Mouse (Mus musculus): ENCODE measurements around the gene Pde4b. TPM values are rescaled to one million over a fixed set of nuclear protein-coding genes. Genes with fewer than 3 reads are reported as not detected.

Pde4b gene
- polyA plus RNA-seq, 1 experiment from 2014 or later: 44.5 TPM

DNA sequence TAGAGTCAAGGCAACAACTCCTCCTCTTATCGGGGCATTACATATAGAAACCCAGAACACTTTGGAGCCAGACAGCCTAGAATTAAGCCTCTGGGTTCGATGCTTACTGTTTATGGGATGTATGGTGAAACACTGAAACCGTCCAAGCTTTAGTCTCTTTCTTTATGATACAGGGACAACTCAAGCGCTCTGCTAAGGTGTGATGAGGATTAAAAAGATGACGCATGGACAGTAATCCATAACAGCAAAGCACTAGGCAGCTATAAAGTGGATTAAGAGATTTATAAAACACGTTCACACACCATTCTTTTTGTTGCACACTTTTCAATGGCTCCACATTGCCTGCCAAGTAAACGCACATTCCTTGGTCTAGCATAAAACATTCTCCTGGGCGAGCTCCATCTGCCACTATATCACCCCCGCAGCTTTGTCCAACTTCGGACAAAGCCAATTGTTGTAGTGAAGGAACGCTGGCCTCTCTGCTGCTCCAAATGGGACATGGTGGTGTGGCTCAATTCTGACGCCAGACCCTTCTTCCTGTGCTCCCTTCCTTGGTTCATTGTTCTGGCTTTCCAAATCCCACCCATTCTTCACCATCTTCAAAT is 473.4 kb downstream of the Pde4b start:
- H3K9me3 ChIP-seq (ENCODE audit: low read length): no peaks in the 10 kb centered on the region
- no peak overlapping the region for H3K9ac ChIP-seq (replicated peaks; ENCODE audit: low read depth)
- DNase-seq (ENCODE audit: low spot score) (no peak), ATAC-seq (no peak)
- H3K27me3 ChIP-seq (replicated peaks; ENCODE audit: insufficient read depth, low read length): no peaks in the 10 kb centered on the region
- no peak overlapping the region for H3K4me3 ChIP-seq (ENCODE audit: low read depth, low read length)
- H3K4me2 ChIP-seq (replicated peaks; ENCODE audit: low read depth, low read length): no peak overlapping the region
- WGBS: 75% methylated on average over 12 of the region's 12 CpGs
- H3K36me3 ChIP-seq (ENCODE audit: insufficient read depth, low read length): no peaks in the 10 kb centered on the region
- no peaks in the 10 kb centered on the region for H3K4me1 ChIP-seq (ENCODE audit: insufficient read depth, low read depth, low read length)
- no peak overlapping the region for H3K27ac ChIP-seq (ENCODE audit: low read length)
- TF ChIP-seq CTCF (IDR thresholded peaks at IDR 0.05): no peak
- TF ChIP-seq EP300 (IDR thresholded peaks at IDR 0.05): no peak

GRCm38 (mm10) chr4:102563273-102563855 is 476.0 kb downstream of the Pde4b start:
- WGBS: 69% methylated on average over 9 of the region's 9 CpGs
- no peak overlapping the region for H3K4me2 ChIP-seq (replicated peaks; ENCODE audit: low read depth, low read length)
- no peak overlapping the region for H3K9ac ChIP-seq (replicated peaks; ENCODE audit: low read depth)
- no peak overlapping the region for H3K27ac ChIP-seq (ENCODE audit: low read length)
- no peaks in the 10 kb centered on the region for H3K27me3 ChIP-seq (replicated peaks; ENCODE audit: insufficient read depth, low read length)
- no peaks in the 10 kb centered on the region; the same call in 1 of the 2 replicates for H3K4me1 ChIP-seq (ENCODE audit: insufficient read depth, low read depth, low read length)
- no peaks in the 10 kb centered on the region for H3K9me3 ChIP-seq (ENCODE audit: low read length)
- TF ChIP-seq EP300 (IDR thresholded peaks at IDR 0.05) (peak; percentile 68), CTCF (IDR thresholded peaks at IDR 0.05) (no peak)
- H3K4me3 ChIP-seq (ENCODE audit: low read depth, low read length): no peak overlapping the region
- no peaks in the 10 kb centered on the region for H3K36me3 ChIP-seq (ENCODE audit: insufficient read depth, low read length)
- no peak for DNase-seq (ENCODE audit: low spot score)
- peak; percentile 70 for ATAC-seq

GRCm38 (mm10) chr4:102564286-102564685 is 476.9 kb downstream of the Pde4b start:
- H3K4me2 ChIP-seq (replicated peaks; ENCODE audit: low read depth, low read length): no peak overlapping the region
- ATAC-seq (no peak), DNase-seq (ENCODE audit: low spot score) (no peak)
- peaks cover 8% of the 10 kb centered on the region for H3K4me1 ChIP-seq (ENCODE audit: insufficient read depth, low read depth, low read length)
- no peak overlapping the region for H3K27ac ChIP-seq (ENCODE audit: low read length)
- WGBS: 81% methylated on average over 3 of the region's 3 CpGs
- no peak overlapping the region for H3K4me3 ChIP-seq (ENCODE audit: low read depth, low read length)
- H3K36me3 ChIP-seq (ENCODE audit: insufficient read depth, low read length): no peaks in the 10 kb centered on the region
- no peaks in the 10 kb centered on the region for H3K9me3 ChIP-seq (ENCODE audit: low read length)
- H3K9ac ChIP-seq (replicated peaks; ENCODE audit: low read depth): no peak overlapping the region
- no peaks in the 10 kb centered on the region for H3K27me3 ChIP-seq (replicated peaks; ENCODE audit: insufficient read depth, low read length)
- TF ChIP-seq CTCF (IDR thresholded peaks at IDR 0.05) (no peak), EP300 (IDR thresholded peaks at IDR 0.05) (no peak)

DNA sequence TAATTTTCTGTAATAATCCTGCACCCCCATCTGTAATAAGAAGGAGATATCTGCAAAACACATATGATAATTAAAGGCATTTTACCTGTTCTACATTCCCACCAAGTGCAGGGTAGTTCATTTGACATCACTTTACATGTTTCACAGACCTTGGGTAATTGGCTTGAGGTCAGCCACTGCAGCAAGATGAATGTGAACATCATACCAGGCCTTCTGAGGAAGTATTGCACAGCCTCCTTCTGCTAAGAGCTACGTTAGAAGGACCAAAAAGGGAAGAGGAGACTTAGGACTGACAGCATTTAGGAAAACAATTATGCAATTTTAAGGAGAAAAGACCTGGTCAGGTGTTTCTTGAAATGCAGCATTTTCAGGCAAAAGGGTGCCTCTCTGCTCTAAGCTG is 479.1 kb downstream of the Pde4b start:
- 61% methylated on average over 1 of the region's 1 CpGs for WGBS
- H3K9me3 ChIP-seq (ENCODE audit: low read length): no peaks in the 10 kb centered on the region
- no peak overlapping the region for H3K4me2 ChIP-seq (replicated peaks; ENCODE audit: low read depth, low read length)
- no peak overlapping the region for H3K4me3 ChIP-seq (ENCODE audit: low read depth, low read length)
- H3K4me1 ChIP-seq (ENCODE audit: insufficient read depth, low read depth, low read length): peaks cover 10% of the 10 kb centered on the region
- DNase-seq (ENCODE audit: low spot score) (peak; percentile 32), ATAC-seq (no peak)
- no peak overlapping the region for H3K9ac ChIP-seq (replicated peaks; ENCODE audit: low read depth)
- H3K27ac ChIP-seq (ENCODE audit: low read length): no peak overlapping the region
- H3K27me3 ChIP-seq (replicated peaks; ENCODE audit: insufficient read depth, low read length): no peaks in the 10 kb centered on the region
- H3K36me3 ChIP-seq (ENCODE audit: insufficient read depth, low read length): no peaks in the 10 kb centered on the region
- TF ChIP-seq EP300 (IDR thresholded peaks at IDR 0.05): no peak
- no peak for TF ChIP-seq CTCF (IDR thresholded peaks at IDR 0.05)

DNA sequence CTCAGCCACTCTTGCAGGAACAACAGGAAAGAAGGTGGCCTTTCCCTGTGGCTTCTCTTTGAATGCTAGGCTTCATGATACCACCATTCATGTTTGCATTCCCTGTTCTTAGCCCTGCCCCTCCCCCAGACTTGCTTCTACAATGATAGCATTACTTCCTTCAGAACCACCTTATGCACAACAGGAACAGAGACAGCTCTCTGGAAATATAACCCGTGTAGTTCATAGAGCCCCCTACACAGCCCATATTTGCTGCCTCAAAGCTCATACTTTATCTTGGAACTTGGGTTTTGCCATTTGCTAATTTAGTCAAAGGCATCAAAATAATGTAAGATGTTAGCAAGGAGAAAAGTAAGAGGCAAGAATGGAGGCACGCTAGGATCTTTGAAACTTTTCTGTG is 479.8 kb downstream of the Pde4b start:
- DNase-seq (ENCODE audit: low spot score) (no peak), ATAC-seq (no peak)
- TF ChIP-seq CTCF (IDR thresholded peaks at IDR 0.05): no peak
- no peak for TF ChIP-seq EP300 (IDR thresholded peaks at IDR 0.05)
- no peaks in the 10 kb centered on the region for H3K36me3 ChIP-seq (ENCODE audit: insufficient read depth, low read length)
- H3K27ac ChIP-seq (ENCODE audit: low read length): no peak overlapping the region
- WGBS: 53% methylated on average over 2 of the region's 2 CpGs
- no peak overlapping the region for H3K9ac ChIP-seq (replicated peaks; ENCODE audit: low read depth)
- H3K4me2 ChIP-seq (replicated peaks; ENCODE audit: low read depth, low read length): no peak overlapping the region
- no peak overlapping the region for H3K4me3 ChIP-seq (ENCODE audit: low read depth, low read length)
- H3K9me3 ChIP-seq (ENCODE audit: low read length): no peaks in the 10 kb centered on the region
- no peaks in the 10 kb centered on the region for H3K27me3 ChIP-seq (replicated peaks; ENCODE audit: insufficient read depth, low read length)
- H3K4me1 ChIP-seq (ENCODE audit: insufficient read depth, low read depth, low read length): peaks cover 10% of the 10 kb centered on the region

GRCm38 (mm10) chr4:102567676-102568254 is 480.4 kb downstream of the Pde4b start:
- DNase-seq (ENCODE audit: low spot score) (peak; percentile 25), ATAC-seq (no peak)
- Histone ChIP-seq H3K9me3 (ENCODE audit: low read length) (no peaks in the 10 kb centered on the region), H3K27ac (ENCODE audit: low read length) (peak overlapping the region; percentile 16; the same call in 1 of the 2 replicates), H3K27me3 (replicated peaks; ENCODE audit: insufficient read depth, low read length) (no peaks in the 10 kb centered on the region), H3K4me2 (replicated peaks; ENCODE audit: low read depth, low read length) (no peak overlapping the region), H3K4me3 (ENCODE audit: low read depth, low read length) (no peak overlapping the region), H3K4me1 (ENCODE audit: insufficient read depth, low read depth, low read length) (peaks cover 10% of the 10 kb centered on the region), H3K9ac (replicated peaks; ENCODE audit: low read depth) (no peak overlapping the region), H3K36me3 (ENCODE audit: insufficient read depth, low read length) (no peaks in the 10 kb centered on the region)
- WGBS: 31% methylated on average over 4 of the region's 4 CpGs
- TF ChIP-seq EP300 (IDR thresholded peaks at IDR 0.05) (no peak), CTCF (IDR thresholded peaks at IDR 0.05) (no peak)

Data from lung, postnatal 0 days (tissue).